Mouse (Mus musculus): Measurements from ENCODE around the gene Myb.

DNA sequence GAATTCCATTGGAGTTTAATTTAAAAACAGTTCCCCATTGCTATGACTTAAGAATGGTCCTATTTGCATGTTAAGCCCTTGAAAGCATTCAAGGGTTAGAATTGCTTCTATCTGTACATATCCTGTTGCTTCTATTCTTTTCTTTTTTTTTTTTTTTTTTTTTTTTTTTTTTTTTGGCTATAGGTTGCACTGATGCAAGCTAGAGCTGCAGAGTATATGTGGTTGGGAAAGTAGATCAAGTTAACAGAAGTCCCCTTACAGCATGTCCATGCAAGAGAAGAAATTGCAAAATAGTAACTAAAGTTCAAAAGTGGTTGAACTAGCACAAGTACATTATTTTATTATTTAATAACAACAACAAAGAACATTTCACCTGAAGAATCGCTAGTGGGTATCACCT, 14.1 kb downstream of the Myb start:
- TF ChIP-seq CTCF (IDR thresholded peaks at IDR 0.05; ENCODE audit: borderline replicate concordance, insufficient read depth, low read length) (no peak), POLR2A (IDR thresholded peaks at IDR 0.05; ENCODE audit: low read depth, low read length) (no peak)
